Mouse (Mus musculus): ENCODE results near the gene 1600014C10Rik. TPM values are rescaled to one million over a fixed set of nuclear protein-coding genes. Genes with fewer than 3 reads are reported as not detected.

Gene 1600014C10Rik
- total RNA-seq (2021) = 10 to 100 TPM; 26.0 to 27.4 TPM
- long read RNA-seq, transcript 1600014C10Rik-205 (3 exons, 3,283 nt) = major isoform, 71 of 76 reads
- long read RNA-seq, partial matches to known transcripts = 0 of 76 reads
- long read RNA-seq, other reads (novel, unspliced or antisense) = 4 of 76 reads

GRCm38 (mm10) chr7:38182962-38183687 is at the start of gene 1600014C10Rik:
Gene 1600014C10Rik (plus strand): TSS chr7:38183217.
- DNase-seq (ENCODE audit: low spot score in 2 of 2) = no peak

GRCm38 (mm10) chr7:38134471-38134870 is 48.5 kb upstream of the 1600014C10Rik start:
- DNase-seq (ENCODE audit: low spot score in 2 of 2) = no peak

DNA sequence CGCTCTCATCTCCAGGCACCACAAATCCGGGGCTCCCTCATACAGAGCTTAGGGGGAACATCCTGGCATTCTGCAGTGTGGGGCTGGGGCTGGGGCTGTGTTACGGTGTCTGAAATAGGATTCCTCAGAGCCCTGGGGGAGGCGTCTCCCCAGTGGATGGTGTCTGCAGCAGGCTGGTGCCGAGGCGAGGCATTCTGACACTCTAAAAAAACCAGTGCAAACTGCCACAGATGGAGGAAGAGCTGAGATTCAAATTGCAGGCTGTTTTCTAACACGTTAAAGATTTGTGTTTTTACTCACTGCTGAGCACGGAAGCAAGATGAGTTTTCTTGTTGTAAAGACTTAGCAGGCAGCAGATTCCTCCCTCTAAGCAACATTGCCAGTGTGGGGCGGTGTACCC is 42.7 kb upstream of the 1600014C10Rik start:
- peak; percentile 50 to 69 for DNase-seq (ENCODE audit: low spot score in 2 of 2)

- peak; percentile 58 to 87 for DNase-seq (ENCODE audit: low spot score in 2 of 2)
These were observed 41.1 kb upstream of the 1600014C10Rik start for GRCm38 (mm10) chr7:38141747-38142545.

DNA sequence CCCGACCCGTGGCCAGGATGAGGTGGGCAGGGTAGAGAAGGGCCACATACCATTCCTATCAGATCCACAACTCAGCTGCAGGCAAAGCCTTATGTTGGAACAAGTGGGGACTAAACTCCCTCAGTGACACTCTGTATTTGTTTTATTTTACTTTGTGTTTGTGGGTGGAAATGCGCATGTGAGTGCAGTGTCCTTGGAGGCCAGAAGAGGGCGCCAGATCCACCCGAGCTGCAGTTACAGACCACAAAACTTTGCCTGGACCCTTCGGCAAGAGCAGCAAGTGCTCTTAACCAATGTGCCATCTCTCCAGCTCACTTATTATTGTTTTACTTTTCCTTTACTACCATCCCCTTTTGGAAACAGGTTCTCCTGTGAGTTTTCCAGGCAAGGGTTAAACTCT is 35.5 kb upstream of the 1600014C10Rik start:
- DNase-seq (ENCODE audit: low spot score in 2 of 2) = no peak

DNA sequence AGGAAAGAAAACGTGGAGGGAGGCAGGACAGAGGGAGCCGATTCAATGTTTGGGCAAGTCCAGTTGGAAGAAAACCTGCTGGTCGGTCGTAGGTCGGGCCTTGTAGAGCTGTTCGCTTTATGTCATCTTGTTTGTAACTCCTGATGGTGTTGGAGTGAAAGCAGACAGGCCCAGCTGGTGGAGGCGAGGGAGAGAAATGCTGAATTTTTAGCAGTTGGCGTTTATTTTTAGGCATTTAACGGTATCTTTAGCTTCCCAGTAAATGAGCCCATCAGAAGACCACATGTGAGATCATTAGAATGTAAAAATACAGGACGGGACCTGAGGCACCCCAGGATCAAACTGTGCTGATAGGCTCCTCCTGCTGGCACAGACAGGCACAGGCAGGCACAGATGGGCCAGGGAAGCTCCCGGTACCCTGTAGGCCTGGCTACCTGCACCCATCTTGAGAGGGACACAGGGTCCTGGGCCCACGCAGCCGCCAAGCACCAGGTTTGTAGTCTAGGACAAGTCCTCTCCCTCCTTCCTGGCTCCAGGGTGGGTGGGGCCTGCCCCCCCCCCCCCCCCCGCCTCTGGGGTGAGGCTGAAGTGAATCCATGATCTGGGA is 31.2 kb upstream of the 1600014C10Rik start:
- DNase-seq (ENCODE audit: low spot score in 2 of 2) = peak in 1 of 2 experiments; percentile 57

DNA sequence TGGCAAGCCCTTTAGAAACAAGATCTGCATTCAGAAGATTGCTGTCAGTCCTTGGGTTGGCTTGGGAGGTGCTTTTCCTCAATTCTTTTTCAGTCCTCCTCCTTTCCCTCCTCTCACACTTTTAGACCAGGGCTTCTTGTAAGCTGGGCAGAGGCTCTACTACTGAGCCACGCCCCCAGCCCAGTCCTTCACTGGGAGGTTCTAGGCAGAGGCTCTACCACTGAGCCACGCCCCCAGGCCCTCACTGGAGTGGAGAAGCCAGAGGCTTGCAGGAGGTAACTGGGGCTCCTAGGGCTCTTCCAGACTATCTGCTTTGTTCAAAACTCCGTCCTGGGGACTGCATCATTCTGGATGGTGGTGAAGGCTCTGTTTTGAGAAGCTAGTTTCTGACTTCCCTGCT is 30.4 kb upstream of the 1600014C10Rik start:
- no peak for DNase-seq (ENCODE audit: low spot score in 2 of 2)

GRCm38 (mm10) chr7:38155829-38156228 is 27.2 kb upstream of the 1600014C10Rik start:
- DNase-seq (ENCODE audit: low spot score in 2 of 2) = no peak

DNA sequence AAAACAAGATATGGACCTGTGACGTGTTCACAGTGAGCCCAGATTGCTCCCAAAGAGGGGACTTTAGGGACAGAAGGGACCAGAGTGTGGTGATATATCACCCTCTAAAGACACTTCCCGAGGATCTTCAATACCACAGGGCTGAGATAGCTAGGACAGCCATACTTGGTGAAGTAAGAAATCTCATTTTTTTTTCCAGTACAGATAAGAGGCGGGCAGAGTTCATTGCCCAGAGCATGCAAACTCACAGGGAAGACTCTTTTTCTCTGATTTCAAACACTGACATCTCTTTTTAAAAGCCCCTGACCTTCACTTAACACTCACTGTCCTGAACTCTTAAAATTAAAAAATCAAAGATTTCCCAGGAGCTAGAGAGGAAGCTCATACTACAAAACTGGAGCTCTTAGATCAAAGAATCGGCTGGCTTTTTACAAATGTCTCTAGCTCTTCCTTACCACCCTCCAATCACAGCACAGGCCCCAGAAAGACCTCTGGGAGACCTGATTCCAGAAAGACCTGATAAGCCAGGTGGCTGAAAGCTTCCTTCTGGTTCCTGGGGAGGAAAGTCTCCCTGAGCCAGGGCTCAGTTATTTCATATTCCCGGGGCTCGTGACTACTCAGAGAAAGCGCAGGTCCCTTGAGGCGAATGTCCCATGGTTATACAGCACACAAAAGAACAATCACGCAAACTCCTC is 24.1 kb upstream of the 1600014C10Rik start:
- DNase-seq (ENCODE audit: low spot score in 2 of 2) = no peak

GRCm38 (mm10) chr7:38161438-38161837 is 21.6 kb upstream of the 1600014C10Rik start:
- DNase-seq (ENCODE audit: low spot score in 2 of 2) = no peak

GRCm38 (mm10) chr7:38163433-38164050 is 19.5 kb upstream of the 1600014C10Rik start:
- no peak for DNase-seq (ENCODE audit: low spot score in 2 of 2)

GRCm38 (mm10) chr7:38166930-38167645 is 15.9 kb upstream of the 1600014C10Rik start:
- no peak for DNase-seq (ENCODE audit: low spot score in 2 of 2)

DNA sequence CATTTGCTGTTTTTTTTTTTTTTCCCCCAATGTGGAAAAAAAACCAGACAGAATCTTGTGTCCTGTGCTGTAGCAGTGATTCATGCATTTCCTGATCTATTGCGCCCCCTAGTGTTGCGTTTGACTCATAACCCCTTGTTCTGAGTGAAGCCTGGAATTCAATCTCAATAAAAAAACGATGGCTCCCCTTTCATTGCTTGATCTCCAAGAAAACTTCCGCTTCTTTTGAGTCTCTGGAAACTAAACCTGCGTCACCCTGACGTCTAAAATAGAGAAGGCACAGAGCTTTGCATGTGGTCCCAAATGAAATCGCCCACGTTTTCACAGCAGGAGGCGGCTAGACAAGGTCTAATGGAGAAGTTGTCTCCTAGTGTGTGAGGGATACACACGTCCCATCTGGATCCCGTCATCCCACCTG is 15.3 kb upstream of the 1600014C10Rik start:
- DNase-seq (ENCODE audit: low spot score in 2 of 2) = peak; percentile 34 to 84

DNA sequence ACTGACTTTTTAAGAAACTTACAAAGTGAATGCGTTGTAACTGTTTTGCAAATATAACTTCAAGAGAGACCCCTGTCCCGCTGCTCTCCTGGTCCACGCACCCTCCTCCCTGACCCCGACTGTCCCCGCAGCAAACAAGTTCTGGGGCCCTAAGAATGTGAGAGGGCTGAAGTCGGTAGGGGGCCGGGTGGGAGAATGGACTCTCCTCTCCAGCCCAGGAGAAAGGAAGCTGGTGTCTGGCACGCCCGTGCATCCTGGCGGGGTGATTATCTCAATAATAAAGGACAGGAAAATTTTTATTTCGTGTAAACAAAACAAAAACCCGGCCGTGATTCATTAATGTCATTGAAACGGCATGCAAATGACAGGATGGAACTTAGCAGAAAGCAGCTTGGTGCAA is 9.1 kb upstream of the 1600014C10Rik start:
- DNase-seq (ENCODE audit: low spot score in 2 of 2) = no peak

GRCm38 (mm10) chr7:38174321-38175148 is 8.5 kb upstream of the 1600014C10Rik start:
- DNase-seq (ENCODE audit: low spot score in 2 of 2) = peak; percentile 64 to 78

DNA sequence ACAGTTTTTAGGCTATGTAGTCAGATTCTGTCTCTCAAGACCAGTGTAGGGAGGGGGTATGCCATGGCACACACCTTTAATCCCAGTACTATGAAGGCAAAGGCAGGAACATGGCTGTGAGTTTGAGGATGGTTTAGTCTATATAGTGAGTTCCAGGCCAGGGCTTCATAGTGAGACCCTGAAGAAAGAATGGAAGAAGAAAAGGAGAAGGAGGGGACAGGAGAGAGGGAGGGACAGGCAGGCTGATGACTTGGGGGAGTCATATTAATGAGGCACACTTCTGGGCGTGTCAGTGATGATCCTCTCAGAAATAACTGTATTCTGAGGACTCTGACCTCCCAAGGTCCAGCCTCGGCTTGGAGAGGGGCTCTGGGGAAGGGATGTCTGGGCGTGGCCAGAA is 7.0 kb upstream of the 1600014C10Rik start:
- no peak for DNase-seq (ENCODE audit: low spot score in 2 of 2)

DNA sequence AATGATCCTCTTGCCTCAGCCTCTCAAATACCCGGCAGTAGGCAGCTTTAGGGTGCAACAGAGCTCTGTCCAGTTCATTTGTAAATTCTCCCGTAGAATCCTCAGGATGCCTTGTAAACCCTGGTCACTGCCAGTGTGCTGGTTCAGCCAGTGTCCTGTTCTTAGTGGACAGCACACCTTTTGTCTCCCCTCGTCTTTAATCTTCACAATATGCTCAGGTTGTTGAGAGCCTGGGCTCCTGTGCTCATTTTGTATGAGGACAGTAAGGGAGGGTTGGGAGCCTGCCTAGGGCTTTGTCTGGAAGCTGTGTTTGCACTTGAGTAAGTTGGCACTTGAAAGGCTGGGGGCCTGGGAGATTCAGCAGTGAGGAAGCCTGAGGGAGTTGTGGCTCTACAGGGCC is 3.1 kb upstream of the 1600014C10Rik start:
- DNase-seq (ENCODE audit: low spot score in 2 of 2) = no peak

DNA sequence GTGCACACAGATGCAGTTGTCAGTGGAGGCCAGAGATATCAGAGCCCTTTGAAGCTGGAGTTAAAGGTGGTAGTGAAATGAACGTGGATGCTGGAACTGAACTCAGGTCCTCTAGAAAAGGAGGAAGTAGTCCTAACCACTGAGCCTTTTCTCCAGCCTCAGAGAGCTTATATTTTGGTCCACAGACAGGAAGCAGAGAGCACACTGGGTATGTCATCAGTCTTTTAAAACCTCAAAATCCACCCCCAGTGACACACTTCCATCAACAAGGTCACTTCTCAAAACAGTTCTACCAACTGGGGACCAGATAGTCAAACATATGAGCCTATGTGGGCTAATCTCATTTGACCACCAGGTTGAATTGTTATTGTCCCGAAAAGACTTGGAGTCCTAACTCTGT is 1.7 kb upstream of the 1600014C10Rik start:
- DNase-seq (ENCODE audit: low spot score in 2 of 2) = no peak

- DNase-seq (ENCODE audit: low spot score in 2 of 2) = peak; percentile 75 to 89
These were observed 438 bp upstream of the 1600014C10Rik start for GRCm38 (mm10) chr7:38182596-38182961.
